Mouse (Mus musculus) erythroid progenitor cell, adult 5-6 weeks (primary cell): ENCODE results near the gene Hcn2. TPM values are rescaled to one million over a fixed set of nuclear protein-coding genes. Genes with fewer than 3 reads are reported as not detected.
"Not testable (repeated sequence)": the region's sequence is repeated elsewhere in the genome, so short reads cannot be mapped to it uniquely, and the experiment has no call there.

Experiments used
- ATAC-seq: replicated peaks from 2 replicates; pipeline ENCODE4 v1.8.0; 2016; ENCODE audit warnings: moderate number of reproducible peaks, mild to moderate bottlenecking, moderate TSS enrichment, inconsistent platforms; ENCODE audit not compliant: poor library complexity, low FRiP score, severe bottlenecking
- total RNA-seq, 2 experiments: library from RNA; stranded (forward) in 1 of 2; stranded (reverse) in 1 of 2; fragments of 150-400 nt in 1 of 2; fragments of 186-747, 209-891 nt in 1 of 2; gene quantifications; 2 replicates each; pipeline versions ENCODE4 v1.2.3 to v1.2.4; 2015 to 2017; ENCODE audit warnings: low replicate concordance in 2 of 2

Gene Hcn2
- total RNA-seq, 2 experiments from 2014 or later, result not detected

DNA sequence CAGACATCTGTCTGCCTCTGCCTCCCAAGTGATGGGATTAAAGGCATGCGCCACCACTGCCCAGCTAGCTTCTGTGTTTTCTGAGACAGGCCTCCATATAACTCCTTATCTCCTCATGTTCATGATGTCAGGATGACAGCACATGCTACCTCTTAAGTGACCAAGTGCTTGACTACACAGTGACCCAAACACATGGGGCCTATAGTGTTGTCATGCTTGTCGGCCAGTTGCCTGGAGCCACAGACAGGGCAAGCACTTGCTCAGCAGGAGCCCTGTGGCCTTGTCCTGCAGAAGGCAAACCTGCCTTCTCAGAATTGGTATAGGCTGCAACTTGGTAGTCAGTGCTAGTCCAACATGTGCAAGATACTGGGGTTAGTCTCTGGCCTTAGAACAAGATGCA lies 30.2 kb upstream of the Hcn2 start:
- no peak for ATAC-seq

DNA sequence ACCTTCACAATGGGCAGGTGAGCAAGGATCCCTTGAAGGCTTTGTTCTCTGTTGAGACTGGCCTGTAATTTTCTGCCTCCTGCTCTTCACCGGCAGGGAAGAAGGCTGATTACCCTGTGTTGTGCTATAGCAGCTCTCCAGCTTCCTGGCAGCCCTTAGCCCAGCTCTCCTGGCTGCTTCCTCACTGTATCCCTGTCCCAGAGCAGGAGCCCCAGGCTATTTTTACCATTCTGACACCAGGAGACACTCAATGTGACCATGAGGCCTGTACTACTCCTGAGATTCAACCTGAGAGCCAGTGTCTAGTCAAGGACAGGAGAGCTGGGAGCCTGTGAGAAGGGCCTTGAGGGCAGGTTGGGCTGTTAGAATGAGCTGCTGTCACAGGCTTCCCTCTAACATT lies 29.7 kb upstream of the Hcn2 start:
- no peak for ATAC-seq

DNA sequence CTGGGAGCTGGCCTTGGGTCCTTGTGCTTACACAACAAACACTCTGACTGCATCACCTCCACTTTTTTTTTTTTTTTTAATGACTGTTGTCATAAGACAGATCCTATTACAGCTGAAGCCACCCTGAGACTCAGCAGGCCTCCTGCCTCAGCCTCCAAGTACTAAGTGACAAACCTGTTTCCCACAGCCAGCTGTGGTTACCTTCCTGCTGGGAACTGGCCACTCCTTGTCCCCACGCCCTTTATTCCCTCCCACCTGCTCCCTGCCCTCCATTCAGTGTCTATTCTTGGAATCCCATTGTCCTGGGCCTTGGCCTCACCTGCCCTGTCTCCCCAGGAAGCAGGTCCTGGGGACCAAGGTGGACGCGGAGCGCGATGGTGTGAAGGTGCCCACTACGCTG lies 28.9 kb upstream of the Hcn2 start:
- no peak for ATAC-seq

DNA sequence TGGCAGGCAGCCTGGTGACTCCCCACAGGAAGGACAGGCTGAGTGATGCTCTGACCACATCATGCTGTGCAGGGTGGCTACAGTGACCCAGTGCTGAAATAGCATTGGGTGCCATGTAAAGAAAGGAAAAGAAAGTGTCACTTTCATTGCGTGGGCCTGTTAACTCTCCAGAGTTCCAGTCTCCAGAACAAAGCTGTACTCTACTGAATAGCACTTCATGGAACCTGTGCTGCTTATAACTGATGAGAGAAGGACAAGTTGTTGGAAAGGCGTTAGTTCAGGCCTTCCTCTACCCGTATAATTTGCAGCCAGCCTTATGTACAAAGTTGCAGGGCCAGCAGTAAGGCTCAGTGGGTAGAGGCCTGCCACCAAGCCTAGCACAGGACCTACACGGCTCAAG lies 27.7 kb upstream of the Hcn2 start, which contains the start of gene Gzmm:
Gzmm (plus strand) TSS at position 301 of the 400 bp plus-strand sequence.
- ATAC-seq, result no peak

DNA sequence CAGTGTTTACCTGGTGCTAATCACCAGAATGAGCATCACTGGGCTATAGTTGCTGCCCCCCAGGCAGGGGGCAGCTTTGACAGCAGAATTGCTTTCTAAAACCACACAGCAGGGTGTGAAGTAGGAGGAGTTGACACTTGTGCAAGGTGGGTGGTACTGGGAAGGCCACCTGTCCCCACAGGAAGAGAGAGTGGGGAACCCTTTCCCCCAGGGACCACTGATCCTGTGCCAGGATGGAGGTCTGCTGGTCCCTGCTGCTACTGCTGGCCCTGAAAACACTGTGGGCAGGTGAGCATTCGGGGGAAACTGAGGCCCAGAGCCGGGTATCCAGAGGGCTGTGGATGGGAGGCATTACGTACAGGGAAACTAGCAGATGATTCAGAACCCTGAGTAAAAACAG lies 27.3 kb upstream of the Hcn2 start:
- ATAC-seq, result no peak

DNA sequence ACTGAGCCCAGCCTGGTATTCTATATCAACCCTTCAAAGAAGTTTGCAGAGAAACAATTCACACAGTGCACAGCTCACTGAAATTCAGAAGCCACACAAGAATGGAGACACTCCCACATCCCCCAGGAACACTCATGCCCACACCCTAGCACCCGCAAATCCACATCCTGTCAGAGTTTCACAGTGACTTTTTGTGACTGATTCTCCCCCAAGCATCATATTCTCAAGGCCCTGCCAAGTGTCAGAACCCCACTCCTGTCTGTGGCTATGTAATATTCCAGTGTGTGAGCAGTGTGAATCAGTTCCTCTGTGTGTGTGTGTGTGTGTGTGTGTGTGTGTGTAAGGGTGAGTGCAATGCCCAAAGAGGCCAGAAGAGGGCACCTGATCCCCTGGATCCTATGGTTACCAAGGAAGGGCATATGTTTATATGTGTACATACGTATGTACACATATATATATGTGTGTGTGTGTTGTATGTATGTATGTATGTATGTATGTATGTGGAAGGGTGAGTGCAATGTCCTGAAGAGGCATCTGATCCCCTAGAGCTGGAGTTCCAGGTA lies 24.4 kb upstream of the Hcn2 start:
- ATAC-seq, result no peak

DNA sequence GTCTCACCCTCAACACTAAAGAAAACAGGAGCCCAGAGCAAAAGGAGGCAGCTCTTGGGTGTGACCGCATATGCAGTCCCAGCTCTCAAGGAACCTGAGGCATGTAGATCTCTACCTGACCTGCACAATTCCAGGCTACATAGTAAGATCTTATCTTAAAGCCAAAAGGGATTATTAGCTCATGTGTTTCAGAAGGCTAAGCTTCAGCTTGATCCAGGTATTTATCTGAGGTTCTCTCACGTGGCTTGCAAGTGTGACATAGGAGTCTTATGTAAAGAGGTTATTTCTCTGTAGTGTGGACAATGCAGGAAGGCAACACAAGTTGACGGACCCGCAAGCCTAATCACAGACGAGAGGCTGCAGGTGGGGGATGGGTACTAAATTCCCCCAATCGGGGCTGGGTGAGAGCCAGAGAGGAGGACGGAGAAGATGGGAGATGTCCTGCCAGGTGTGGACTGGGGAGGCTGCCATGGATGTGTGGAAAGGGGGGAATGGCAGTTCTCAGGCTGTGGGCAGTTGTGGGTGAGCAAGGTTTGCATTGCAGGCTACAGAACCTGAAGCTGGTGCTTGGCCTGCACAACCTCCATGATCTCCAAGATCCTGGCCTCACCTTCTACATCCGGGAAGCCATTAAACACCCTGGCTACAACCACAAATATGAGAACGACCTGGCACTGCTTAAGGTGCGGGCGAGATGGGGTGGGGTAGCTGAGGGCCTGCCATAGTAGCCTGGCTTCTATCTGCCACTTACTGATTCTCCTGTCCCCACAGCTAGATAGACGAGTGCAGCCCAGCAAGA lies 22.7 kb upstream of the Hcn2 start:
- ATAC-seq, result no peak

DNA sequence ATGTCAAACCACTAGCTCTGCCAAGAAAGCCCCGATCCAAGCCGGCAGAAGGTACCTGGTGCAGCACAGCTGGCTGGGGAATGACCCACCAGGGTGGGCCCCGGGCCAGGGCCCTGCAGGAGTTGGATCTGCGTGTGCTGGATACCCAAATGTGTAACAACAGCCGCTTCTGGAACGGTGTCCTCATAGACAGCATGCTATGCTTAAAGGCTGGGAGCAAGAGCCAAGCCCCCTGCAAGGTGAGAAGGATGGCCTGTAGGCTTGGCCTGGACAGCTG lies 22.1 kb upstream of the Hcn2 start:
- ATAC-seq, result no peak

DNA sequence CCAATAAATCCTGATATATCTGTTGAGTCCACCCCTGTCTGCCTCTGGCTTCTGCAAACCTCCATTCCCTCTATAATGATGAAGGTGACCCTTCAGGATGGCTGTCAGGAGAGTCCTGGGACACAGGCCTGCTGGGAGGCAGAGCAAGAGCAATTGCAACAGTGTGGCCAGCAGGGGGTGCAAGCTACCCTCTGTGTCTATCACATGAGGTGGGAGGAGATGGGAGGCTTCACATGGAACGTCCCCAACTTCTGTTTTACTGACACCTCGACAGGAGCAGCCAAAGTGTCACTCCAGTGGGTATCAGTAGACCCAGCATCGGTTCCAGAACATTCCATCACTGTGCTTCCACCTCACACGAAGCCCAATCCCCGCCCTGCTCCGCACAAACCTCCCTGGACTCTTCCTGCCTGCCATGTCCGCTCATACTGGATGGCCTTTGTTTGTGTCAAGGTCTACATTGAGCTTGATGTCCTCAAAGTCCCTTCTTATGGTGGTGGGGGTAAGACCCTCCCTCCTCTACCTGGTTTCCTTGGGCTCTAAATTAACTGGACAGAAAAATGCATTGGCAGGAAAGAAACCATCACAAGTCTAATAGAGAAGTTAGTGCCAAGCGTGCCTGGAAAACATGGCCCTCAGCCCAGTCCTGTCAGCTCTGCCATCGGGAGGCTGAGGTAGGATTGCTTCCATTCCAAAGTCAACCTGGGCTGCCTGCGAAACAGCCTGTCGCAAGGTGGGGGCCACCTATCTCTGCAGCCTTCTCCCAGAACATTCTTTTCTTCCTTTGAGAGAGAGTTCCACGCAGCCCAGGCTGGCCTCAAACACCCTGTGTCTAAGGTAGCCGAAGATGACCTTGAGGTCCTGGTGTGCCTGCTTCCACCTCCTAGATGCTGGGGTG lies 21.0 kb upstream of the Hcn2 start:
- peak; percentile 88 for ATAC-seq

DNA sequence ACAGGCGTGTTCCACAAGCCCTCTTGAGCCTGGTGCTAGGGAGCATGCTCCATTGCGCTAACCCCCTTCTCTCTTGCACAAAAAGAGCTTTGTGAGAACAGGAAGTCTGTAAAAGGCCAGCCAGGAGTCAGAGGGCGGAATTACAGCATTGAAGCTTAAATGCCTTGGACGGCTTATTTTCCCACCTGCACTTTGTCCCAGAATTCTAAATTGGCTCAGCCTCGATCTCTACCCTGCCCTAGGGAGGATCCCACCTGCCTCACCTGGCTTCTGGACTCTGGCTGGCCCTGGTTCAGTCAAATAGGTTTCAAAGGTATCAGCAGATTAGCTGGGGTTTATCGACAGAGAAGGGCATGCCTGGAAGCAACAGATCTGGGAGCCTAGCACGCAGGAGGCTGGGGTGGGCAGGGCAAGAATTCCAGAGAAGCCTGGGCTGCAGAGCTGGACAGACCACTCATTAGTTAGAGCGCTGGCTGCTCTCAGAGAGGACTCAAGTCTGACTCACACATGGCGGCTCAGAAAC lies 20.2 kb upstream of the Hcn2 start:
- no peak for ATAC-seq

DNA sequence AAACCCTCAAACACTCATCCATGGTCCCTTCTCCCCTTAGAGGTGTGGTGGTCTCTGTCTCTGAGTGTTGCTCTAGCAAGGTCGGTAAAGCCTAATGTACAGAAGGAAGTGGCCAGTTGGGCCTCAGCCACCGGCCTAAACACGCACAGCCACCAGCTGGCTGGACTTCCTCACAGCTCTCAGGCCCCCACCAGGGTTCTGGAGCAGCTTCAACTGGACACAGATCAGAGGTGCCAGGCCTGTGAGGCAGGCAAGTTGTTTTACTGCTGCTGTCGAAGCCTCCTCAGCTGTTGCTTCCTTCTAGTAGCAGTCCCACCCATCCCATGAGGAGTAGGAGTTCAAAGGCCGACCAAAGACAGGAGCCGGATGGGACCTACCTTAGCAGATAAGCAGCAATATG lies 18.5 kb upstream of the Hcn2 start:
- no peak for ATAC-seq

DNA sequence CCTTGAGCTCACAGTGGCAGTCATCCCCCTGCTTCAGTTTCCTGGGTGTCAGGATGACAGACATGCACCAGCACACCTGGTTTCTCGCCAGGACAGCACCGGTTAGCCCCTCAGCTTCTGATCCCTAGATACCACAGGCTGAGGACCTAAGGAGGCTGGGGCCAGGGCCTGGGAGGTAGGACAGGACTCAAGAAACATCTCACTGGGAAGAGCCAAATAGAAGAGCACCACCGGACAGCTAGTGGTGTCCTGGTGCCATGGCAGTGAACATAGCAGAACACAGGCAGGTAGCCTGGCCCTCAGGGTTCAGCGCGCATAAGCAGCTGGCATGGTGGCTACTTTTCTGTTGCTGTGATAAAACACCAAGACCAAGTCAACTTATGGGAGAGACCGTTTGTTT lies 18.0 kb upstream of the Hcn2 start:
- ATAC-seq, result no peak

DNA sequence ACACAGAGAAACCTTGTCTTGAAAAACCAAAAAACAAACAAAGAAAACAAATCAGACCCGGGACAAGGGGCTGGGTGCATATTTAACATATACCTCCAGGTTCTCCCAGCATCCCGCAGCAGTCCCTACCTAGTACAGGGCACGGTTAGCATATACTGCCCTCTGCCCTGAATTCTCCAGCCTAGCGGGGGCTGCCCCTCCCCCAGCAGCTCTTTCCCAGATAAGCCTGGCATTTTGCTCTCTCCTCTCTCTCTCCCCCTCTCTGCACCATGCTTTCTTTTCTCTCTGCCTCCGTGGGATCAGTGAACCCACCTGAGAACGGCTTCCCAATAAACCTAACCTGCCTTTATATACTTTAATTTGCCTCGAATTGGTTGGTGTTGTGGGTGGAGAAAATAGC lies 15.8 kb upstream of the Hcn2 start:
- no peak for ATAC-seq

DNA sequence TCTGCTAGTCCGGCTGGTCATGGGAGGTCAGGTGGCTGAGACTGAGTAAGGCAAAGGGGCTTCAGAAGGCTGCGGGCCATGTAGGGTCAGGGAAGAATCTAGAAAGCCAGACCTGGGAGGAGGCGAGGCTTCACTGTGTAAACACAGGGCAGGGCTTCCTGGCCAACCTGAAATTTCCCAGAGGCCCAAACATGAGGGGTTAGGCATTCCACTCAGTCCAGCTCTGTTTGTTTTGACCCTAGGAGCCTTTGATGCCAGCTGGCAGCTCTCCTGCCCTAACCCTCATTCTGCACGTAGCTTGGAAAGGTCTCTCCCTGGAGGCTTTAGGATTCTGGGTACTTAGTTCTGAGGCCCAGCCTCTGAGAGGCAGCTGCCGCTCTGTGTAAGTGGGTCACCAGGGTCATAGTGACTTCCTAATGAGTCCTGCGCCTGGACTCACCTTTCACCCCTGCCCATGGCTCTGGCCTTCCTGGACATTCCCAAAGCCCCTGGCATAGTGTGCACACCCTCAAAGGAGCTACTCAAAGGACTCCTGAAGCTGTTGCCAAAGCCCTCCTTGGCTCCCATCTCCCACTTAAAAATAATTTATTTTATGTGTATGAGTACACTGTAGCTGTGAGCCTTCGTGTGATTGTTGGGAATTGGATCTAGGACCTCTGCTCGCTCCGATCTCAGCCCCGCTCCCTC lies 14.8 kb upstream of the Hcn2 start:
- ATAC-seq, result no peak

DNA sequence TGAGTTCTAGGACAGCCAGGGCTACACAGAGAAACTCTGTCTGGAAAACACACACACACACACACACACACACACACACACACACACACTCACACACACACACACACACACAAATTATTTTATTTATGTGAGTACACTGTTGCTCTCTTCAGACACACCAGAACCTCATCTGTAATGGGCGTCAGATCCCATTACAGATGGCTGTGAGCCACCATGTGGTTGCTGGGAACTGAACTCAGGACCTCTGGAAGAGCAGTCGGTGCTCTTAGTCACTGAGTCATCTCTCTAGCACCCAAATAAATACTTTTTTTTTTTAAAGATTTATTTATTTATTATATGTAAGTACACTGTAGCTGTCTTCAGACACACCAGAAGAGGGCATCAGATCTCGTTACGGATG lies 13.5 kb upstream of the Hcn2 start:
- not testable (repeated sequence) for ATAC-seq

DNA sequence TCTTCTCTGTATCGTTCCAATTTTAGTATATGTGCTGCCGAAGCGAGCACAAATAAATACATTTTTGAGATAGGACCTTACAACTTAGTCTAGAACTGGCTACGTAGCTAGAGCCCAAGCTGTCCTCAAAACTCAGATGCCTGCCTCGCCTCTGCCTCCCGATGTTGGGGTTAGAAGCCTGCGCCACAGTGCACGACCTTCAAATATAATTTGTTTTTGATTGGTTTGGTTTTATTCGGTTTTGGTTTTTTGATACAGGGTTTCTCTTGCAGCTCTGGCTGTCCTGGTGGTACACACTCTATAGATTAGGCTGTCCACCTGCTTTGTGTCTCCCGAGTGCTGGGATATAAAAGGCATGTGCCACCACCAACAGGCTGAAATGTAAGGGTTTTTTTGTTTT lies 12.9 kb upstream of the Hcn2 start:
- no peak for ATAC-seq

DNA sequence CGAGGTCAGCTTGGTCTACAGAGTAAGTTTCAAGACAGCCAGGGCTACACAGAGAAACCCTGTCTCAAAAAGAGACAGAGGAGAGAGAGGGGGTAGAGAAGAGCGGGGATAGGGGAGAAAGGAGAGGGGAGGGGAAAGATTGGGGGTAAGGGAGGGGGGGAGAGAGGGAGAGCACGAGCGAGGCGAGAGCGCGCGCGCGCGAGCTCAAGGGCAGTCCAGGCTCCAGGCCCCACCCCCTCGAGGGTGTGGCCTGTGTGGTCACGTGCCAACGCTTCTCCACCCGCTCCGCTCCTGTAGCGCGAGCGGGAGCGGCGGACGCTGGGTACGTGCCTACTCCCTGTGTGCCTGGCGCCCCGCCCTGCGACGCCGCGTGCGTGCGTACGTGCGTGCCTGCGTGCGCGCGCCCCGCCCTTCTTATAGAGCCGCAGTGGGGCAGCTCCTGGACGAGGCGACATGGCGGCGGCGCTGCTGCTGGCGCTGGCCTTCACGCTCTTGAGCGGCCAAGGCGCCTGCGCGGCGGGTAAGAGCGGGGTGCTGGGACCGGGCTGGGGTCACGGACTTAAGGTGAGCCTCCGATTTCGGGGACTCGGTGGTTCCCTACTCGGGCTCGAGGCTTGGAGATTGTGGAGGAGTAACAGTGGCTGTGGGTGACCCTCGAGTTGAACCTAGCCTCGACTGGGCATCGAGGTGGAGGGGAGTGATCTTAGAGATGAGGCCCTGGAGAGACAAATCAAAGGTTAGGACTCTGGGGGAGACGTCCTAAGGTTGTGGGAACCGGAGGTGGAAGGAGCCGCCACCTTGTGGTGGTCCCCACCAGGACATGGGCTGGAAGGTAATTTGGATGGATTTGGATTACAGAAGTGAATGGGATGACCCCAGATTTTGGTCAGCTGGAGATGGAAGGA lies 12.1 kb upstream of the Hcn2 start, which contains the start of gene Bsg:
Bsg (plus strand) TSS at position 427 of the 905 bp plus-strand sequence.
- ATAC-seq, result peak; percentile 80

DNA sequence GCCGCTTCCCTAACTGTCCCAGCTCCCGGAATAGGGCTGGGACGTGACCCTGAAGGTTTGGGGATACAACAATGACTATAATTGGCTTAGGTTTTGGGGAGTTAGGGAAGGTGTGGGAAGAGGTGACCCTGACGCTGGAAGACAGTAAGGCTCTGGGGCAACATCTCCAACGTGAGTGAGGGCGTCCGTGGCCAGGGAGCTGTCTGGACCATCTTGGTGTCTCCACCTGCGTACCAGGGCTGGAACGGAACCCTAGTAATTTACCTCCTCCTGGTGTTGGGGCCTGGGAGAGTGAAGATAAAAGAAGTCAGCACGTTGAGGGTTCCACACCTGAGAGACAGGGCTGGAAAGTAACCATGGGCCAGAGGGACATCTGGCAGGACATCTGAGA lies 11.5 kb upstream of the Hcn2 start:
- ATAC-seq, result peak; percentile 15

DNA sequence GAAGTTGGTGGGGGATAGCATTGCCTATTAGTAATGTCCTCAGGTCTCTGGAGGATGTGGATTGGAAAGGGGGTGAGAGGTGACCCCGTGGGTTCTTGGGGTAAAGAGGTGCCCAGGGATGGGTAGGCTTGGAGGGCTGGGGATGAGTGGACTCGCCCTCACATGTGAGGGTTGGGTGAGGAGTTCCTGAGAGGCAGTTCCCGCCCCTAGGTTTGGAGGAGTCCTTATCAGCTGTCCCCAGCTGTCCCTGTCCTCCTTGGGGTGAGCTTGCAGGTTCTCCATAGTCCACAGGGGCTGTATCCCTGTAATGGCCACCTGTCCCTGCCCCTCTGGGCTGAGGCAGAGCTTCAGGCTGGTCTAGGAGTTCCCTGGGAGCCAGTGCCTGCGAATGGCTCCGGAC lies 10.5 kb upstream of the Hcn2 start:
- peak; percentile 83 for ATAC-seq
